Mouse (Mus musculus) thymus, postnatal 10 days (tissue): ENCODE measurements around the gene Rbm14.

Experiments used
- DNase-seq, 2 experiments: peaks; one replicate each; pipeline ENCODE4 v3.0.0; 2021; ENCODE audit warnings: low spot score in 2 of 2

Gene Rbm14

DNA sequence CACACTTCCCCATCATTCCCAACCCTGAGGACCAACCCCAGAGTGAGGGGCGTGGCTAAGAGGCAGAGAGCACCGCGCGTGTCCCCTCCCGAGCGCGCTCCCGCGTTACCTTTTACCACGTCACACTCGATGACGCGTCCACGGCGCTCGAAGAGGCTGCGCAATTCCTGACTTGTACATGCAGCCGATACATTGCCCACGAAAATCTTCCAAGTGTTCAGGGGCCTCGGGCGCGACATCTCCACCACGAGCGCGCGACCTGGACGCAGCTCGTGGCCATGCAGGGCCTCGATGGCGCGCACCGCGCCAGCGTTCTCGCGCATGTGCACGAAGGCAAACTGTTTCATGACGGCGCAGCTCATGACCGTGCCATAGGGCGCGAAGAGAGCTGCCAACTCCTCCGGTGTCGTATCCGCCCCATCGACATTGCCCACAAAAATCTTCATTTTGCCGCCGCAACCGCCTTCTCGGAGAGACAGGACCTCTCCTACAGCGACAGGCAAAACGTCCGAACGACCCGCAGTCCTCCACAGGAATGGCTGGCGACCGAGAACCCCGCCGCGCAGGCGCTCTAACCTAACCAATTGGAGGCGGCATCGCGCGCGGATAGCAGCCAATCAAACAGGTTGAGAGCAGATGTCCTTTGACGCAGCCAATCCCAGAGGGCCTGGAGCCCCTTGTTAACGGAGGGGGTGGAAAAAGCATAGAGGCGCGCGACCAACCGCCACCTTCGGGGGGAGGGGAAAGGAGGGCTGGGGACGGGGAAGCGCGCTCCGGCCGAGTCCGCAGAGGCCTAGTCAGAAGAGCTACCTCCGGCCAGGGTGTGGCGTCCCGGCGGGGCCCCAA is at the start of gene Rbm14, which contains the start of gene Gm21992:
Gene Rbm14 (minus strand): TSS at position 572 of the 846 bp plus-strand sequence.
Gene Gm21992 (minus strand): TSS at position 550 of the 846 bp plus-strand sequence.
- peak; percentile 95 to 96 for DNase-seq

DNA sequence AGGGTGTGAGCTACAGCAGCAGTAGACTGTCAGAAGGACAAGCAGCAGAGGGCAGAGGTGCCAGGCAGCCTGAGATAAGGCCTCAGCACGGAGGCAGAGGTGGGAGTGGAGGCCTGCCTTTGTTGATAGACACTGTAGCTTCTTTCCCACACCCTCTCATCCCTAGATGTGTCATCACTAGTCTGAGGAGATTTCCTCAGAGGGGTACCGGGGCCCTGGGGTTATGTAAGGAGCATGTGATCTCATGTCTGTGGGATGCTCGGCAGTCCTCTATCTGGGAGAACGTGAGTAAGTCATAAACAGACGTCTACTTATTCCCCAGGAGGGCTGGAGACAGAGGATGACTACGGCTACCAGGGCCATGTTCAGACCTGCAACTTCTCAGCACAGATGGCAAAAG is 47.6 kb upstream of the Rbm14 start:
- no peak for DNase-seq

- DNase-seq = no peak
Measured at GRCm38 (mm10) chr19:4855951-4856350, 44.5 kb upstream of the Rbm14 start.

DNA sequence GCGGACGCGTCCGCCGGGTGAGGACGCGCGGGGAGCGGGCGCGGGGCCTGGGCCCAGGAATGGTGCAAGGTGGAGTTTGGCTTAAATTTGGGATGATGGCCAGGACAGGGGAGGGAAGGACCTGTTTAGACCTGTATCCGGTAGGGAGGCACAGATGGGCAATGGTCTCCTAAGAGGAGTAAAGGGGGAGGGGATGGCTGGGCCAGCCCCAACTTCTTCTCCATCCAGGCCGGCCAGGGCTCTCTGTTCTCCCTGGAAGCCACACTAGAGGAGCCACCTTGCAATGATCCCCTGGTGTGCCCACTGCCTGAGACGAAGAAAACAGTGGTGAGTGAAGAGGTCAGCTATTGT is 44.0 kb upstream of the Rbm14 start:
- no peak for DNase-seq

DNA sequence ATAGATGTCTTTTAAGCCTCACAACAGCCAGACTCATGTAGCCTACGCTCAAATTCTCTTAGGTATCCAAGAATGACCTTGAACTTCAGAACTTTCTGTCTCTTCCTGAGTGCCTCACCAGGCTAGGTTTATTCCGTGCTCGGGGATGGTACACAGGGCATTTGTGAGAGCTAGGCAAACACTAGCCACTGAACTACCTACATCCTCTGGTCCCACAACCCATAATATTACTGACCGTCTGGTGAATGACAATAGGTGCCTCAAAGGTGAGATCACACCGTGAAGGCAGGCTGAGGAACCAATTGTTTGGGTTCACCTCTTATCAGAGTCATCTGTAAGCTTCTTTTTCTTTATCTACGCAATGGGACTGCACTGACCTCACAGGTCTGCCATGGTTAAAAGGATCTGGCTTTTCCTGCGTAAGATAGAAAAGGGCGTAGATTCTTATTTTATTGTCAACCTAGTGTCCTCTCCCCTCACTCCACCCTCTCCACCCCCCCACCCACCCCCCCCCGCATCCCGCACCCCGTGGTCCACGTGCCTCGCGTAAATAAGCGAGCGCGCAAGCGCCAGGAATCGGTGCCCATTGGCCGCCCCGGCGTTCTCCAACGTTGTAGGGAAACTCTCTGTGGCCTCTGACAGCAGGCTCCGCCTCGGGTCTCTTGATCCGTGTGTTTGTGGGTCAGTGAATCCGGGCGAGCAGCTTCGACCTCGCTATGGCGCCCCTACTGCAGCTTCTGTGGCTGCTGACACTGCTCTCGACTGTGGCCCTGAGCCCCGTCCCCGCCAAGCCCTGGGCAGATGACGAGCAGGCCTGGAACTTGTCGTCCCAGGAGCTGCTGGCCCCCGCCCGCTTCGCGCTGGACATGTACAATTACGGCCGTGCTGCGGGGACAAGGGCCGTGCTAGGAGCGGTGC is 43.4 kb upstream of the Rbm14 start, which contains the start of gene Ctsf:
Gene Ctsf (plus strand): TSS at position 579 of the 918 bp plus-strand sequence.
- DNase-seq = no peak

GRCm38 (mm10) chr19:4850281-4850680 is 38.8 kb upstream of the Rbm14 start:
- no peak for DNase-seq

DNA sequence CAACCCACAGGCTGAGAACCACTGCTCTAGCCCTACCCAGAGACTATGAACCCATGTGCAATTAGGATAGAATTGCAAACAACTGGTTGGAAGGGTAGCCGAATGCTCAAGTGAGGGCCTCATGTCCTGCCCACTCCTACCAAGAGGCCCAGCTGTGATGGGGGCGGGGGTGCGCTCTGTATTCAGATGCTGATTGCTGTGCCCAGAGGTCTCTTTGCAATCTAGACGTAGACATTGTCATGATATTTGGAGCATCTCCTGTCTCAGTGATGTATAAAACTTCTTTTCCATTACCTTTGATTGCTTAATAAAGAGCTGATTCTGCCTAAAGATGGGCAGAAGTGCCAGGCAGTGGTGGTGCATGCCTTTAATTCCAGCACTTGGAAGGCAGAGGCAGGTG is 38.4 kb upstream of the Rbm14 start:
- DNase-seq = no peak

- DNase-seq = peak in 1 of 2 experiments; percentile 33
Measured at GRCm38 (mm10) chr19:4847490-4847889, 36.1 kb upstream of the Rbm14 start.

GRCm38 (mm10) chr19:4845846-4846245 is 34.4 kb upstream of the Rbm14 start:
- DNase-seq = no peak

DNA sequence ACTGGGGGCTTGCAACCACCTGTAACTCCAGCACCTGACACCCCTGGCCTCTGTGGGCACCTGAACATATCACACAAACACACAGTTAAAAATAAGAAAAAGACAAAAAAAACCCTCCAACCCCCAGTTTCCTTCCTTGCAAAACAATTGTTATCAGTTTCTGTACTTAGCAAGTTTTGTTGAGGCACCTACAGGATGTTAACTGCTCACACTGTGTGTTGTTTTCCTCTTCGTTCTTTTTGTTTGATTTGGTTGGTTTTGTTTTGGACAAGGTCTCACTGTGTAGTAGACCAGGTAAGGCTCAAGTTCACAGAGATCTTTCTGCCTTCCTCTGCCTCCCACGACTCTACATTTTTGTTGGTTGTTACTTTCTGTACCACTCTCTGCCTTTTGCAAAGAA is 31.2 kb upstream of the Rbm14 start:
- no peak for DNase-seq

- no peak for DNase-seq
Measured at GRCm38 (mm10) chr19:4840848-4841247, 29.4 kb upstream of the Rbm14 start.

GRCm38 (mm10) chr19:4839149-4839548 is 27.7 kb upstream of the Rbm14 start, which contains the start of the genes Ccs and Ccdc87:
Gene Ccs, minus strand, starts transcription at chr19:4839332.
Gene Ccdc87, plus strand, starts transcription at chr19:4839366.
- DNase-seq = peak; percentile 91 to 93

DNA sequence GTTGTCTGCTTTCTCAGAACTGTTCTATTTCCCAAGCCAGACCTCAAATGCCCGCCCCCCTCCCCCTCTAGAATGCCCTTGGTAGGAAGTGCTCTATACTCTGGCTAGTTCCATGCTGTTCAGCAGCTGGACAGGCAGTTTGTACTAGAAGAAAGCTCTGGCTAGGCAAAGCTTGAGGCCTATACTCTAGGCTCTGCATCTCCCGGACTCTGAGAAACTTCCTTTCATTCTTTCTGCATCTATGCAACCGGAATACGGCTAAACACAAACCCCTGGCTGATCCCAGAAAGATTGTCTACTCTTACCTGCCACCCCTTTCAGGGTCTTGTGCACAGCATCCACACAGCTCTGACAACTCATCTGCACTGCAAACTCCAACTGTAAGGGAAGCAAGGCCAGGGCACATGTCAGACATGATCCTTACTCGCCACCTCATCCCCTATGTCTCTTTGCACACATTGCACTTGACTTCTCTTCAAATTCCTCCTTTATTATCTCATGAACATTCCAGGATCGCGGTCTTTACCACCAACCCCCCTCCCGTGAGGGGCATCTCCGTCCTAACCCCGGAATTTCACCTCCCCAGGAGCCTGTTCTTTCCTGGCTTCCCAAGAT is 27.2 kb upstream of the Rbm14 start:
- no peak for DNase-seq

DNA sequence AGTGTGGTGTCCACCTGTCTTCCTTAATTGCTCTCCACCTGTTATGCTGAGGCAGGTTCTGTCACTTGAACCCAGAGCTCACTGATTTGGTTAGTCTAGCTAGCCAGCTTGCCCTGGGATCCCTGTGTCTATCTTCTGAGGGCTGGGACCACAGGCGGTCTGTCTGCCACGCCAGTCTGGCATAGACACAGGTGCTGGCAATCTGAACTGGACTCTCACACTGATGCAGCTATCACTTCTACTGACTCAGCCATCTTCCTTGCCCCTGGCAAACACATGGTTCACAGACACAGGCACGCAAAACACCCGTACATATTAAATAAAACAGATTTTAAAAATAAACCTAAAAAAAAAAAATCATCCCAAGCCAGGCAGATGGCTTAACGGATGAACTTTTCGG is 25.6 kb upstream of the Rbm14 start:
- DNase-seq = no peak

- DNase-seq = no peak
Measured at GRCm38 (mm10) chr19:4836096-4836495, 24.7 kb upstream of the Rbm14 start.

GRCm38 (mm10) chr19:4833977-4834376 is 22.5 kb upstream of the Rbm14 start:
- DNase-seq = no peak

- no peak for DNase-seq
Measured at GRCm38 (mm10) chr19:4829156-4829555, 17.7 kb upstream of the Rbm14 start.

- no peak for DNase-seq
Measured at GRCm38 (mm10) chr19:4828444-4829114, 17.1 kb upstream of the Rbm14 start.

GRCm38 (mm10) chr19:4820678-4821303 is 9.4 kb upstream of the Rbm14 start:
- no peak for DNase-seq

- no peak for DNase-seq
Measured at GRCm38 (mm10) chr19:4817182-4817835, 5.9 kb upstream of the Rbm14 start.
